ENCODE assay signal across 9 mouse cellular contexts in genomic region chr11:22844754-22845718, GRCm38 (mm10). TPM values are rescaled to one million over a fixed set of nuclear protein-coding genes. Genes with fewer than 3 reads are reported as not detected.
DNase-seq lines count a peak whose midpoint lies in the region; ATAC-seq and TF ChIP-seq lines count a peak whose summit lies in the region.
"Had no signal": no experiment of that assay in that cellular context is flagged by ENCODE, and none has a peak within 500 bp of the region (broad histone marks: within the 10 kb centered on the region; RNA-seq: fewer than 3 reads in every experiment).

No protein-coding gene starts in this region.

- TF ChIP-seq POLR2A in lung, adult 2 months (IDR thresholded peaks at IDR 0.05; ENCODE audit: borderline replicate concordance, extremely low read depth, low read depth, low read length) = no peak
- TF ChIP-seq POLR2A in bone marrow, adult 2 months (IDR thresholded peaks at IDR 0.05; ENCODE audit: borderline replicate concordance, control insufficient read depth, low read depth, low read length) = no peak
- no peak for TF ChIP-seq POLR2A in myocyte (IDR thresholded peaks at IDR 0.05; ENCODE audit: insufficient read length, low read depth)

- no peak overlapping the region for H3K4me2 ChIP-seq in lung, postnatal 0 days (replicated peaks; ENCODE audit: low read depth, low read length)
- H3K4me2 ChIP-seq in myocyte (ENCODE audit: low read depth) = peak overlapping the region; percentile 14

- peak; percentile 4; the same call in 1 of the 2 replicates for ATAC-seq in lung, postnatal 0 days

- H3K27ac ChIP-seq in lung, postnatal 0 days (ENCODE audit: low read length) = peak overlapping the region; percentile 9; the same call in 1 of the 2 replicates
- peak overlapping the region; percentile 59 for H3K27ac ChIP-seq in bone marrow, adult 2 months (ENCODE audit: control insufficient read depth, insufficient read depth, low read depth, low read length, poor library complexity)

- H3K79me2 ChIP-seq in myocyte (ENCODE audit: control insufficient read depth, insufficient read depth) = peaks cover 73% of the 10 kb centered on the region

- H3K36me3 ChIP-seq in lung, postnatal 0 days (ENCODE audit: insufficient read depth, low read length) = no peaks in the 10 kb centered on the region
- no peaks in the 10 kb centered on the region for H3K36me3 ChIP-seq in myocyte (ENCODE audit: control insufficient read depth, insufficient read depth)

- no peak overlapping the region for H3ac ChIP-seq in myocyte (ENCODE audit: control insufficient read depth, insufficient read length)

- H3K9ac ChIP-seq in lung, postnatal 0 days (replicated peaks; ENCODE audit: low read depth) = no peak overlapping the region

- no peak for TF ChIP-seq EP300 in lung, postnatal 0 days (IDR thresholded peaks at IDR 0.05)

- peak; percentile 33 for DNase-seq in adrenal gland, postnatal 14 days
- no peak for DNase-seq in adrenal gland, postnatal 10 days
- DNase-seq in lung, postnatal 0 days (ENCODE audit: low spot score) = peak; percentile 63
- no peak for DNase-seq in lung, adult 2 months
- DNase-seq in urinary bladder, postnatal 10 days (ENCODE audit: low spot score) = no peak
- no peak for DNase-seq in urinary bladder, postnatal 25 days (ENCODE audit: low spot score)
- DNase-seq: kidney, adult 18-20 months had no signal

- WGBS in lung, postnatal 0 days = 47% methylated on average over 4 of the region's 4 CpGs
- 49% methylated on average over 4 of the region's 4 CpGs for WGBS in lung, adult 2 months
- WGBS in bone marrow, adult 2 months = 24% methylated on average over 4 of the region's 4 CpGs

- no peaks in the 10 kb centered on the region for H3K27me3 ChIP-seq in lung, postnatal 0 days (replicated peaks; ENCODE audit: insufficient read depth, low read length)
- H3K27me3 ChIP-seq in myocyte (ENCODE audit: control insufficient read depth, insufficient read depth, insufficient read length) = no peaks in the 10 kb centered on the region

- no peaks in the 10 kb centered on the region for H3K9me3 ChIP-seq in lung, postnatal 0 days (ENCODE audit: low read length)

- no peak overlapping the region for H3K4me3 ChIP-seq in lung, postnatal 0 days (ENCODE audit: low read depth, low read length)
- H3K4me3 ChIP-seq in lung, adult 2 months (replicated peaks; ENCODE audit: extremely low read depth, low read depth, low read length) = no peak overlapping the region
- no peak overlapping the region for H3K4me3 ChIP-seq in bone marrow, adult 2 months (replicated peaks; ENCODE audit: control insufficient read depth, low read depth, low read length)
- no peak overlapping the region for H3K4me3 ChIP-seq in myocyte

- no peak for TF ChIP-seq CTCF in lung, postnatal 0 days (IDR thresholded peaks at IDR 0.05)
- no peak for TF ChIP-seq CTCF in lung, adult 2 months (IDR thresholded peaks at IDR 0.05; ENCODE audit: insufficient read depth, low read length)
- TF ChIP-seq CTCF in bone marrow, adult 2 months (IDR thresholded peaks at IDR 0.05; ENCODE audit: control insufficient read depth, insufficient read depth, low read length) = no peak

- peaks cover 59% of the 10 kb centered on the region for H3K4me1 ChIP-seq in lung, postnatal 0 days (ENCODE audit: insufficient read depth, low read depth, low read length)
- peaks cover 58% of the 10 kb centered on the region for H3K4me1 ChIP-seq in lung, adult 2 months (ENCODE audit: control insufficient read depth, insufficient read depth, low read length)
- peaks cover 33% of the 10 kb centered on the region for H3K4me1 ChIP-seq in bone marrow, adult 2 months (ENCODE audit: control insufficient read depth, insufficient read depth, low read length)

TF ChIP-seq in myocyte, 11 proteins besides CTCF, POLR2A, EP300 and RAD21:
- TF ChIP-seq TCF3 (IDR thresholded peaks at IDR 0.05; ENCODE audit: insufficient read length, low read depth) (no peak), MYOG (IDR thresholded peaks at IDR 0.05; ENCODE audit: control insufficient read depth in 1 of 3, insufficient read depth in 1 of 3, insufficient read length in 2 of 3, low read depth in 2 of 3) (no peak), MAX (IDR thresholded peaks at IDR 0.05; ENCODE audit: low read depth) (no peak), REST (IDR thresholded peaks at IDR 0.05; ENCODE audit: insufficient read depth, insufficient read length) (no peak), CEBPB (IDR thresholded peaks at IDR 0.05; ENCODE audit: insufficient read depth, poor library complexity, severe bottlenecking) (no peak), E2F4 (IDR thresholded peaks at IDR 0.05; ENCODE audit: insufficient read depth) (no peak), POLR2AphosphoS2 (IDR thresholded peaks at IDR 0.05; ENCODE audit: insufficient read length, low read depth) (no peak)
TF ChIP-seq in myocyte: peak in this region for 0.

RNA-seq across cellular contexts. Expression of gene B3gnt2, which starts 15.7 kb away (rescaled TPM):
- total RNA-seq in adrenal gland, postnatal 14 days (2021) = 43.9 and 46.6 TPM in 2 replicates
- 10 to 100 TPM; 30.1 to 36.3 TPM for total RNA-seq in adrenal gland, postnatal 10 days (2021)
- polyA plus RNA-seq in lung, postnatal 0 days (2015; fragmentation: Nextera tagmentation; extraction: Ambion mirVana) = 20.4 and 22.3 TPM in 2 replicates
- polyA plus RNA-seq in lung, adult 2 months (2012; rRNA removed) = 16.7 and 18.6 TPM in 2 replicates
- polyA plus RNA-seq in bone marrow, adult 2 months (2011; ENCODE audit: insufficient read depth, insufficient read length, low replicate concordance, missing spikeins) = 0.54 and 6.2 TPM in 2 replicates
- 13.1 TPM for polyA plus RNA-seq in myocyte (2012; fragmentation: generic; extraction: Trizol)

Comparison
In these comparisons a context has a peak if more than half of its experiments do, and no peak if none do; other contexts are left out.
1. DNase-seq: peak in adrenal gland, postnatal 14 days (single experiment) and lung, postnatal 0 days (single experiment); none in adrenal gland, postnatal 10 days (single experiment), lung, adult 2 months (single experiment), urinary bladder, postnatal 10 days (single experiment) and urinary bladder, postnatal 25 days (single experiment).